Mouse (Mus musculus): ENCODE measurements around the gene Cdc123. TPM values are rescaled to one million over a fixed set of nuclear protein-coding genes. Genes with fewer than 3 reads are reported as not detected.

The Cdc123 gene
- 10 to 100 TPM; 73.1 to 74.2 TPM for total RNA-seq (2021)
- long read RNA-seq, experiment 1, transcript Cdc123-201 (13 exons, 1,827 nt) = major isoform, 19 of 23 reads
- long read RNA-seq, experiment 1, partial matches to known transcripts = 3 of 23 reads
- long read RNA-seq, experiment 1, other reads (novel, unspliced or antisense) = 1 of 23 reads
- long read RNA-seq, experiment 2, transcript Cdc123-201 (13 exons, 1,827 nt) = major isoform, 24 of 26 reads
- long read RNA-seq, experiment 2, partial matches to known transcripts = 1 of 26 reads
- long read RNA-seq, experiment 2, other reads (novel, unspliced or antisense) = 1 of 26 reads

DNA sequence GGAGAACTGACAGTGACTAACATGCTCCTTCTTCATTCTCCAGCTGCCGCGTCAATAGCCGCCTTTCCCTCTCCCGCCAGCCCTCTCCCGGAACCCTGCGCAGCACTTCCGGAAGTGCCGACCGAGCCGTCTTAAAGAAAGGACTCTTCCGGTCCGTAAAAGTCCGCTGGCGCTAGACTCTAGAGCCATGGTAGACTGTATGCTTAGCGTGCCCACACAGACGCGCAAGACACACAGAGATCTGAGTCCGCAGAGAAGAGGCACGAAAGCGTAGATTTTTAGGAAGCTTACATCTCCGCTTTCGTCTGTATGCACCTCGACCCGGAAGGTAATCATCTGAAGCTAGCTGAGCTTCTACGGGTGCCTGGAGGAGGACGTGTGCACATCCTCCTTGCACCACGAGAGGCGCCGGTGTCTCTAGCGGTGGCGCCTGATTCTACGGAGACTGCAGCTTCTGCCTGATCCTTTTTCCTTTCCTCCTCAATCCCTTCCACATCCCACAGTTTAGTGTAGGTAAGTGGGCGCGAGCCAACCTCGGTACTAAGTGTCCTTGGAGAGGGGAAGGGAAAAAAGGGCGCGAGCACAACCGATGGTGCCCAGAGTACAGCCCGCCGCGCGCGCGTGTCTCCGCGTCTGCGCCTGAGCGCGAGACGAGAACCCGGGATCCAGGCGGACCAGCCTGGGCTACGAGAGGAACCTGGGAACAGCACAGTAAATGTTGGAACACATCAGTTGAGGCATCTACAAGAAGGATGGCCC is at the start of gene Cdc123, which contains the start of gene Nudt5:
TSS of gene Cdc123 (minus strand) at position 292 of the 759 bp plus-strand sequence.
TSS of gene Nudt5 (plus strand) at position 147 of the 759 bp plus-strand sequence.
- intact Hi-C loops (cut with DNase I; ENCODE audit: low total_unique reads) = no loop called here

DNA sequence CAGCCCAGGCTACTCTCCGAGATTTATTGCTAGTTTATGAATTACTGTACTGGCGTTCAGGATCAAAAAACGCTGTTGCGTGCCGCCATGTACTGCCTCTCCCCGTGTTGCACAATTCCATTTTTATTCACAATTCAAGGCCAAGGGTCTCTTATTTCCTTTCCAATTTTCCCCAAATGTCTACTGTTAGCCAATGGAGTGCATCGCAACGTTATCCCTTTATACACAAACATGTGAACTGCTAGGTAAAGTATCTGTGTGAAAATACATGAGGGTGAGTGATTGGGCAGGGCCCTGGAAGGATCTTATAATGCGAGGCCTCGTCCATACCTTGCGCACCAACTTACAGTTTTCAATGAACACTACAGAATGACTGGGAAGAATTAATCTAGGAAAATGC is 49.3 kb upstream of the Cdc123 start:
- no peak for DNase-seq
- intact Hi-C loops (cut with DNase I; ENCODE audit: low total_unique reads) = no loop called here

More for the DNA sequence above, at the start of gene Cdc123, which contains the start of gene Nudt5:
- peak; percentile 86 for DNase-seq

GRCm38 (mm10) chr2:5889412-5889811 is 44.4 kb upstream of the Cdc123 start:
- intact Hi-C loops (cut with DNase I; ENCODE audit: low total_unique reads) = no loop called here
- DNase-seq = no peak

DNA sequence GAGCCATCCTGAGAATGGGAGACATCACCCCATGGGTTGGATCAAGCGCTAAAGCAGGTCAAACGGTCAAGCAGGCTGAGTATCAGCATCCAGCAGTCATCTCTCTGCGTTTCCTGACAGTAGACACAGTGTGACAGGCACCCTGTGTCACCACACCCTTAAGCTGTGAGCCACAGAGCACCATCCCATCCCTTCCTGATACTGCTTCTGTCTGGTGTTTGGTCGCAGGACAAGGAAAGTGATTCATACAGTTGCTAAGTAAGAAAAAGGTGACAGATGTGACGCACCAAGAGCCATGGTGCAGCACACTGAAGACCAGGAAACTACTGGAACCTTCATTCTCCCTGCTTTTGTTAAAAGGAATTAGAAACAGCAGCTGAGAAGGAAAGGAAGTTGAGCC is 43.9 kb upstream of the Cdc123 start:
- intact Hi-C loops (cut with DNase I; ENCODE audit: low total_unique reads) = no loop called here
- DNase-seq = no peak

DNA sequence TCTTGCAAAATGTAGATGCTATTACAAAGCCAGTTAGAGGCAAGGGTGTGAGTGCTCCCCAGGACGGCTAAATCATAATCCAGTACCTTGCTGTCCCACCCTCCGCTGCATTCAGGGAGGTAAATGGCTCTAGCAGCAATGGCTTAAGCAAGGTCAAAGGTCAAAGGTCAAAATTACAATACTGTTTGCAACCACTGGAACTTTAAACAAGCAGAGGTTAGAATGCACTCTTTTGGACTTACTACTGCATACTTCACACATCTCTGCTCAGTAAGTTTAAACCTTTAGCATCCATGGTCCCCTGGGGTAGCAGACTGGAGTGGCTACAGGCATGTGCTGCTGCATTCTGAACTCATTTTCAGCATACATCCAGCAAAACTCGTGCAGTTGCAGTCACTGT is 32.5 kb upstream of the Cdc123 start:
- intact Hi-C loops (cut with DNase I; ENCODE audit: low total_unique reads) = no loop called here
- no peak for DNase-seq

DNA sequence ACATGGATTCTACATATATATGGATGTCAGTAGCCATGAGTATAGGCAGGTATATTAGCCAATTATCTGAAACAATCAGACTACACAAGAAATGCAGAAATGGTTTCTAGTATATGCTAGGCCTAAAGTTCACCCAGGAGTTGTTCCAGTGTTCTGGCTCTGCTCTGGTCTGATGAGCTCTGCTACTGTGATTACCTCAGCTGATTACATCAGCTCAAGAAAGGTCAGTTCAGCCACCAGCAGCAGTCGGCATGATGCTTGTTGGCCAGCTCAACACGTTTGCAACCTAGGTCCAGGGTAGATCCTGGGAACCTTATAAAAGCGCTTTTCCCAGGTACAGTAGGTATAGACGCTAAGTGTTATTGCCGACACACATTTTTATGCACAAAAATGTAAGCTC is 24.8 kb upstream of the Cdc123 start:
- intact Hi-C loops (cut with DNase I; ENCODE audit: low total_unique reads) = no loop called here
- DNase-seq = no peak

GRCm38 (mm10) chr2:5867681-5868080 is 22.7 kb upstream of the Cdc123 start:
- DNase-seq = no peak
- intact Hi-C loops (cut with DNase I; ENCODE audit: low total_unique reads) = no loop called here

- intact Hi-C loops (cut with DNase I; ENCODE audit: low total_unique reads) = no loop called here
- no peak for DNase-seq
Observed at GRCm38 (mm10) chr2:5862834-5863233, 17.9 kb upstream of the Cdc123 start, which contains the start of gene Gm13199. Gm13199 (minus strand) TSS chr2:5862934.

GRCm38 (mm10) chr2:5851866-5852265 is 6.9 kb upstream of the Cdc123 start:
- DNase-seq = no peak
- intact Hi-C loops (cut with DNase I; ENCODE audit: low total_unique reads) = no loop called here

GRCm38 (mm10) chr2:5851116-5851515 is 6.2 kb upstream of the Cdc123 start:
- intact Hi-C loops (cut with DNase I; ENCODE audit: low total_unique reads) = no loop called here
- no peak for DNase-seq

GRCm38 (mm10) chr2:5845826-5846225 is 862 bp upstream of the Cdc123 start:
- DNase-seq = no peak
- intact Hi-C loops (cut with DNase I; ENCODE audit: low total_unique reads) = no loop called here

- intact Hi-C loops (cut with DNase I; ENCODE audit: low total_unique reads) = no loop called here
- peak; percentile 8 for DNase-seq
Observed at GRCm38 (mm10) chr2:5844181-5844872, 637 bp downstream of the Cdc123 start.

- intact Hi-C loops (cut with DNase I; ENCODE audit: low total_unique reads) = no loop called here
Observed at GRCm38 (mm10) chr2:5840815-5841214, 4.1 kb downstream of the Cdc123 start.

GRCm38 (mm10) chr2:5825265-5825913 is 19.6 kb downstream of the Cdc123 start:
- DNase-seq = no peak
- intact Hi-C loops (cut with DNase I; ENCODE audit: low total_unique reads) = no loop called here

More at GRCm38 (mm10) chr2:5840815-5841214, 4.1 kb downstream of the Cdc123 start:
- DNase-seq = no peak

- intact Hi-C loops (cut with DNase I; ENCODE audit: low total_unique reads) = no loop called here
- no peak for DNase-seq
Observed at GRCm38 (mm10) chr2:5824685-5825084, 20.3 kb downstream of the Cdc123 start.

DNA sequence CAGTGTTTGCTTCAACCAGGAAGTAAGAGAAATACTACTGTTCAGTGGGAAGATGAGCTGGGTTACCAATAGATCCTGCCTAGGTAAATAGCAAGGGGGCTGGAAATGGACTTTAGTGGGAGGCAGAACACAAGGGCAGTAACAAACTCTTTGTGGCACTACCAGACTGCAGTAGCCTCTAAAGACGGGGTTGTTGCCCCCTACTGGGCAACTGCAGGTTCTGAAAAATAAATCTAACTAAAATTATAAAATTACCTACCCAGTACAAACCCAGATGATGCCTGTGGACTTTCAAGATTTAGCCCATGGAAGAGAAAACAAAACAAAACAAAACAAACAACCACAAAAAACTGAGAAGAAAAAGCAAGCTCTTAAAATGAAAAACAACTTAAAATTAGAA is 20.8 kb downstream of the Cdc123 start:
- intact Hi-C loops (cut with DNase I; ENCODE audit: low total_unique reads) = no loop called here
- DNase-seq = no peak

DNA sequence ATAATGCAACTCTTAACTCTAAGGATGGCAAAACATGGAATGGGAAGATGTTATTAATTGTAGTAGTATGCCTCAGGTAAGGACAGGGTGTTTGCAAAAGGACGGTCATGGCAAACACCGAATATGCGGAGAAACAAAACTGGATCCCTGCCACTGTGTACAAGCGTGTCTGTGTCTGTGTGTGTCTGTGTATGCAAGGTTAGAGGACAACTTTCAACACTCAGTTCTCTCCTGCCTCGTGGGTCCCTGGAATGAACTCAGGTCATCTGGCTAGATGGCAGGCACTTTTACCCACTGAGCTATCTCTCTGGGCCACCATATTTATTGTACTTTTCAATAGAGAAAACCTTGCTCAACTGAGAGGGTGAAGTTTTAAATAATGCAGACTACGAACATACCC is 22.5 kb downstream of the Cdc123 start:
- intact Hi-C loops (cut with DNase I; ENCODE audit: low total_unique reads) = no loop called here
- DNase-seq = no peak

- intact Hi-C loops (cut with DNase I; ENCODE audit: low total_unique reads) = no loop called here
- no peak for DNase-seq
Observed at GRCm38 (mm10) chr2:5821264-5821663, 23.7 kb downstream of the Cdc123 start.

GRCm38 (mm10) chr2:5811235-5811782 is 33.7 kb downstream of the Cdc123 start:
- intact Hi-C loops (cut with DNase I; ENCODE audit: low total_unique reads) = no loop called here
- no peak for DNase-seq

Measured in gastrocnemius, postnatal 14 days (tissue).